Mouse (Mus musculus) induced T-regulatory cell, adult 2 months (primary cell): ENCODE results near the gene Fam198a.

Source experiments
- DNase-seq: peaks from one replicate; pipeline ENCODE4 v3.0.0-alpha.2; 2012; ENCODE audit warnings: low read depth

Gene Fam198a

DNA sequence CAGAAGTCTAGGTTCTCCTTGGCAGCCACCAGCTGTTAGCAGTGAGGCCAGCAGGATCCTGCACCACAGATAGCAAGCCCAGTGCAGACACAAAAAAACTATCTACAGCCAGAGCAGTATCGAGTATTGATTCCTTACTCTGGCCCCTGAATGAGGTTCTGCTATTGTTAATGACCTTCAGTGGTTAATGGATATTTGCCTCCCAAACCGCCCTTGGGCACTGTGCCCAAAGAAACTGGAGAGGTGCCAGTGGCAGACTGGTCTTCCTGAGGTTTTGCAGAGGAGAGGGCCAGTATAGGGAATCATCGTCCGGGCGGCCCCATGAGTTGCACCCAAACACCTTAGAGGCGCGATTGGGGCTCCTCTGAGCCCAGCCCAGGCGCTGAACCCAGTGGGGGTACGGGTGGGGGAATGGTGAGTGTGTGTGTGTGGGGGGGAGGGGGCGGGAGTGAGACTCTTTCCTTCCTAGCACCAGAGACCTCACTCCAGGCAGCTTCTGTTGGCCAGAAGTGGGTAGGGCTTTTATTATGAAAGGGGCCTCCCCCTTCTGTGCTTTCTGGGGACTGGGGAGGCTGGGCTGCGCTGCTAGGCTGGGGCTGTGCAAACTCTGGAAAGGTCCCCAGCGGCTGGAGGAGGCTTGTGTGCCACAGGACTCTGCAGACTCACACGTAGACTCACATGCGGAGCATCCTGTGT lies at the start of gene Fam198a:
Gene Fam198a, plus strand, starts transcription at position 571 of the 696 bp plus-strand sequence.
- no peak for DNase-seq

DNA sequence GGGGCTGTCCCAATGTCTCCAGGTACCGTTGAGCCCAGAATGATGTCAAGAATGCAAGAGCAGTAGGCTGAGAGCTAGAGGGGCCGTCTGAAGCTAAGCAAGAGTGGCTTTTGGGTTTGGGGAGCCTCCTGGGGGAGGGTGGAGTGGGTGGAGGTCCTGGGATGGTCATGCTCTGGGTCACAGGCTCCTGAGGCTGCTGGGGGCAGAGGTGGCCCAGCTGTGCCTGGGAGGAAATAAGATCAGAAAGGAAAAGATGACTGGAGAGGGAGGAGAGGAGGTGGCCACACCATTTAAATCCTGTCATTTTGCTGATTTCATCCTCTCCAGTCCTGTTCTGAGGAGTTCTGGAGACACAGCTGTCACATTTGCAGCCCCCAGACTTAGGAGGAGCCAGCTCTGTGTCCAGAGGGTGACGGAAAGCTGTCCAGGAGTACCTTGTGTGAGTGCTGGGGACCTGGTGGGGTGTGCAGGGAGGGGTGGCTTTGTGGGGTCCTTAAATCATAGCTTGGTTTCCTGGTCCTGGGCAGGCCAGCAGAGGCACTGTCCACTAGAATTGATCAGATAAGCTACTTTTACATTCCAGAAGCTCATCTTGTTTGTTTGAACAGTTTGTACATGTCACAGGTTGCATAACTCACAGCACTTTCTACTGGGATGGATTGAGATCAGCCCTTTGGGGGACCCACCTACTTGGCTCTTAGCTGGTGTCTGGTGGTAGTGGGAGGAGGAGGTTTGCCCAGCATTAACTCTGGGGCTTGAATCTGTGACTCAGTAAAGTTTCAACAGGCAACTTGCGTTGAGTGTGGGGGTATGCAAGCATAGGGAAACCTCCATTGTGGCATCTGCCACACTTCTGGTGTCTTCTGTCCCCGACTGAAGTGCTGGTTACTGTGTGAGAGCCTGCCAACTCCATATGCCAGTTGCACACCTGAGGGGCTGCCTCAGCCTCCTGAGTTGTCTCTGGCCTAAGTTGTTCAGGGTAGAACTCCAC lies 48.8 kb upstream of the Fam198a start:
- DNase-seq: no peak

DNA sequence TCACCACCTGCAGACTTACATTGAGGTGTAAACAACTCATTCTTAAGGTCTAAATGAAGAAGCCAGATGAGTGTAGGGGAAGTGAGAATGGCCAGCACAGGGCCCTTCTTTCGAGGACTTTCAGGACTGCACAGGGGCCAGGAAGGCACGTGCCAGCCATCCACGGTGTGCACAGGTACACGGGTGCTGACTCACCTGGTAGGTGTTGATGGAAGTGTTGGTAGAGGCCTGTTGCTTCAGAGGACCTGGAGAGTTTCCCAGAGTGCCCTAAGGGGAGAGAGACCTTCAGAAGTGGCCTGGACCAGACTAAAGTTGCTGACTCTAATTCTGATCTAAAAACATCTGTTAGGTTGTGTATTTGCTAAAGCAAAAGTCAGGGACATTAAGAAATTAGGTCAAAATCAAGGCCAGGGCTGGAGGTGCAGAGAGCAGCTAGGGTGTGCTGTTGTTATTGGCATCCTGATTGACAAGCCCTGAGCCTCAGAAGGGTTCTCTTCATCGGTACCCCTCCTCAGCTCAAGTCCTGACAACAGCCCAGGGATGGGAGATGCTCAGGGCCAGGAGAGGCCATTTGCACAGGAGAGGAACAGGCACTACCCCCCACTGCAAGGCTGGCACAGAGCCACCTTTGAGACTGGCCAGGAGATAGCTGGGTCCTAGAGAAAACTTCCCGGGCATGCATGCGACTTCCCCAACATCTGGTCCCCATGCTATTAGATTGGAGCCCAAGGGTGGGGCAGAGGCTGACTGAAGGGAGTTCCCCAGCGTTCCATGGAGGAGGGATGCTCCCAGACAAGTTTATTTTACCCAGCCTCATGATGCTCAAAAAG lies 47.1 kb upstream of the Fam198a start:
- no peak for DNase-seq

DNA sequence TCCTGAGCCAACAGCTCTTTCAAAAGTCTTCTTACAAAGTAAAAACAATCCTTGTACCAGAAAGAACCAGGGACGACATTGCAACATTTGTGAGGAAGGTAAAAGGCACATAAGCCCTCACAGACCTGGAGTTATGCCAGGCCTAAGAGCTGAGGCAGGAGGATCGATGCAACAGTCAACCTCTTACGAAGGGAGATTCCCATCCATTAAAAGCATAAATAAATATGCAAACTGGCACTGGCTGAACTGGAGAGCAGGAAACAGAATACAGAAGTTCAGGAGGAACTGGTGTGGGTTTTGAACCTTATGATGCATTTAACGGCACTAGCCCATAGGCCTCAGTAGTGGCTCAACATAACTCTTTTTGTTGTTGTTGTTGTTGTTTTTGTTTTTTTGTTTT lies 46.5 kb upstream of the Fam198a start:
- no peak for DNase-seq

DNA sequence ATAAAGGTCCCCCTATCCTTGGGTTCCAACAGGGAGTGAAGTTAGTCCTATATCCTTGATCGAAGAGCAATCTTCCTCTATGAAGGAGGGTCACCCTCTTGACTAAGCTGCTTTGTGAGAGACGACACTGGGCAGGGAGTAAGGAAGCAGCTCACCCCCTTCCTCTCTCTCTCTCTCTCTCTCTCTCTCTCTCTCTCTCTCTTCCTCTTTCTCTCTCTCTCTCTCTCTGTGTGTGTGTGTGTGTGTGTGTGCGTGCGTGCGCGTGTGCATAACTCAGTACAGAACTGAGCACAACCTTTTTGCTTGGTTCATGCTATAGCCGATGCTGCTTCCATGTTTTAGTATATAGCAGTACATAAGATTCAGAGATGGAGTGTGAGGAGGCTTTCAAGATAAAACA lies 45.8 kb upstream of the Fam198a start:
- DNase-seq: no peak

DNA sequence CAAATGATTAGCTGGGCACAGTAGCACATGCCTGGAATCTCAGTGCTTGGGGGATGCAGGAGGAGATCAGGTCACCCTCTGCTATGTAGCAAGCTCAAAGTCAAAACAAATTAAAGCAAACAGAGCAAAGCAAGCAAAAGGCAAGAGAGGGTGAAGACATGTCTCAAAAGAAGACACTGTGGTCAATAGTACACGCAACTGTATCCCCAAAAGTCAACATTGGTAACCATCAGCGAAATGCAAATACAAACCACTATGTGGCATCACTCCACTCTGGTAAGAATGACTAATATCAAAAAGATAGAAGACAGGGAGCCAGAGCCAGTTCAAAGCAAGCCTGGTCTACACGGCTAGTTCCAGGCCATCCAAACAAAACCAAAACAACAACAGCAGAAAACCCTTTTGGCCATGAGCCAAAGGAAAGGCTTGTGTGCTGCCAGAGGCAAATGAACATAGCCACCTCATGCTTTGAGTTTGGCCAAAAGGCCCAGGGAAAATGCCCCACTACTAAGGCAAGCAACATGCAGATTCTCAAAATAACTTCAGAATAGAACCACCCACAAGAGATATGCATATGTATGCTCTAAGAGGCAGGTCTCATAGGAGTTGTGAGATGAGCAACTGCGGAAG lies 45.1 kb upstream of the Fam198a start:
- no peak for DNase-seq

DNA sequence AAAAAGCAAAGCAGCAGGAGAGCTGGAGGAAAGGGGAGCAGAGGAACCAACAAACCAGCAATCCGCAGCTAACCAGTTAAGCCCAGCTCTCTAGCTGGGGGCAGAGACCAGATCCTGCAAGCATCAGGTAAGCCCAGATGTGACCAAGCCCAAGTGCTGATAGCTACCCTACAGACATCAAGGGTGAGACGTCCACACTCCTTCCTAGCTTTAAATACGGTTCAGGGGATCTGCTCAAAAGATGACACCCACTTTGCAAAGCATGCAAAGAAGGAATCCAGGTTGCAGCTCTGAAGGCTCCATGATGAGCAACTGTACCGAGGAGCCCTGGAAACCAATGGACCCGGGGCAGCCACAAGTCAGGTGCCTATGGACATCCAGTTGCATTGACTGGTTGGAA lies 44.3 kb upstream of the Fam198a start:
- DNase-seq: no peak

DNA sequence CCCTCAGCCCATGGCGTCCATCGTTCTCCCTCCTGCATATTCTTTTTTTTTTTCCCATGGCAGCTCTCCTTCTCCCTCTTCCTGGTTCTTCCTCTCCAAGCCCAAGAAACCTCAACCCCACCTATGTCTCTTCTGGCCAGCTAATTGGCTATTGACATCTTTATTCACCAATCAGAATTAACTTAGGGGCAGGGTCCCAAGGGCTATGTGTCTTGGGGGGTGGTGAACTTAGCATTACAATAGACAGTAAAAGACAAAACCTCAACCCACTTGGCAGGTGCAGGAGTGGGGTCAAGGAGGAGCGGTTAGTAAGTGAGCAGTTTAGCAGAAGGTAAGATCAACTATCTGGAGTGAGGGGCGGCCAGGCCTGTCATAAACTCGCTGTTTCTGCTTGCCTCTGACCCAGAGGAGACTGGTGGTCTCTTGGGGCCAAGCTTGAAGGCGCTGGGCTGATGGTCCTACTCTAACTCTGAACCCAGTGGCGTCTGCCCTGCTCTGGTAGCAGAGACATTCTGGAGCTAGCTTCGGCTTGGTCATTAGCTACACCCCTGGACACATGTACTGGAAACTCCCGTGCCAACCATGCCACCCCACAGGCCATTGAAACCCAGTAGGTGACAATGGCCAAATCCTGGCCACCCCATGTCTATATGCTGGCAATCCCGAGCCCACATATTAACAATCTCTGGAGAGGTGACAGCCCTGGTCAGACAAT lies 43.3 kb upstream of the Fam198a start:
- no peak for DNase-seq

DNA sequence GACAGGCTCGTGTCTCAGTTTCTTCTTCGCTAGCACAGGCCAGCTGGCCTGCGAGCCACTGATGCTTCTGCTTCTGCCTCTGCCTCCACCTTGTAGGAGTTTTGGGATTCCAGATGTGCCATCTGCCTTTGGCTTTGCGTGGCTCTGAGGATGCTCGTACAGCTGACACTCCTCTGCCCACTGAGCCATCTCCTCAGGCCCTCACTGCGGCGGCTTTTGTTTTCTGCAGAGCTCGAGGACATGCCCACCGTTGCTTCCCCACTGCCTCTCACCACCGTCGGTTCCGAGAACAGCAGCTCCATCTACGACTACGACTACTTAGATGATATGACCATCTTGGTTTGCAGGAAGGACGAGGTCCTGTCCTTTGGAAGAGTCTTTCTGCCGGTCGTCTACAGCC lies 42.5 kb upstream of the Fam198a start:
- DNase-seq: no peak

DNA sequence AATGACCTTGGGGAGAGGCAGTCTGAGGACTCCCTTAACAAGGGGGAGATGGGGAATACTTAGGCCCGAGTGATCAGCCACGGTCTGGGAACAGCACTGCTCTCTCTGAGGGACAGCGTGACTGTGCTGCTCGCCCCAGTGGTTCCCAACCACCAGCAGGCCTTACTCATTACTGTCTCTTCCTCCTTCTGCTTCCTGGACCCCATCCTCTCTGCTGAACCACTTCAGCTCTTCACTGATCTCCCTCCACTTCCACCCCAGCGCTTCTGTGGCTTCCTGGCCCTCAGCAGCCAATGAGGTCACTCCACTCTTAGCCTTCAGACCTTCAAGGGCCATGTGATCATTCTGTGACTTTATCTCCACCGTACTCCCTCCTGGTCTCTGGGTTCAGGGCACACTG lies 41.2 kb upstream of the Fam198a start:
- DNase-seq: no peak

DNA sequence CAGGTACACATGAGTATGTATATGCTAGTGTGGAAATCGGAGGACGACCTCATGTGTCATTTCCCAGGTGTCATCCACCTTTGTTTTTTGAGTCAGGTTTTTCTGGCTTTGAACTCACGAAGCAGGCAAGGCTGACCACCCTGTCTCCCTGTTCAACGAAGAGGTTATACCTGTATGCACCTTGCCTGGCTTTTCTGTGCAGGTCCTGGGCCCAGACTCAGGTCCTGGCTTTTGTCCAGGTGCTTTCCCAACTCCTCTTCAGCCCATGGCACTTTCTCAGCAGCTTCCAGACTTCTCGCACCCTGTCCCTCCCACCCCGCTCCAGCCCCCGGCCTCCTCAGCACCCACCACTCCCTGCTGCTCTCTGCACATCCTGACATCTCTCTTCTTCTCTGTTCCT lies 39.6 kb upstream of the Fam198a start:
- DNase-seq: no peak

DNA sequence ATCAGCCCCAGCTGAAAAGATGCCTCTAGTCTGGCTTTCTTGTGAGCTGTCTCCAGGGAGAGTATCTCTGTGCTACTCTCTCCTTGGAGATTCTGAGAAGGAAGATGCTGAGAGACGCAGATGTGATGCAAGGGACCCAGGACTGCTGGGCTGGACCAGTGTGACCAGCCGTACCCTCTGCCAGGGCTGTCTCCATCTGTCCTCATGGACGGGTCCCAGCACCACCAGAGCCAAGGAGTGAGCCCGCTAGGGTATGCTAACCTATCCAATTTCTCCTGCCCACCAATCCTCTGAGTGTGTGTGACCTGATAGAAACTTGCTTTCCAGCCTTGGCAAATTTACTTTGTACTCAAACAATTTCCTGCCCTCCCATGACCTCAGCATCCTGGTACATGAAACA lies 38.0 kb upstream of the Fam198a start:
- DNase-seq: no peak

DNA sequence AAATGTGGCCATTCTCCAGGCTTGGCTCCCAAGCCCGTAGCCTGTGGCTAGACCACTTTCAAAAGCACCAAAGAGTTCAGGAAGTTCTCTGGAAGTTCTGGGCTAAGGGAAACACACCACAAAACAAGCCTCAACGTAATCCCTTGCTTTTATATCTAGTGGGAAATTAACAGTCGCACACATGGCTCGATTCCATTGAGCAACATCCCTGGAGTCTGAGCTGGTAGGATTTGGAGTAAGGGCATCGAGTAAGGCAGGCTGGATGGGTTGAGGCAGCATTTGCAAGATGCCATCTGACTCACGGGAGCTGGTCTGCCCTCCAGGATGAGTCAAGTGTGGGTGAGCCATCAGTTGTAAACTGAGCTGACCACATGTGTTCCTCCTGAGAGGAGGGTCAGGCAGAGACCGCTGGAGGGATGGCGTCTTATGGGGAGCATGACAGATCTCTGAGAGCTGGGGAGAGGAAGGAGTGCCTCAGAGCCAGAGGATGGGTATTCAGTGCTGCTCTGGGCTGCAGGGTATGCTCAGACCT lies 36.5 kb upstream of the Fam198a start:
- DNase-seq: no peak

DNA sequence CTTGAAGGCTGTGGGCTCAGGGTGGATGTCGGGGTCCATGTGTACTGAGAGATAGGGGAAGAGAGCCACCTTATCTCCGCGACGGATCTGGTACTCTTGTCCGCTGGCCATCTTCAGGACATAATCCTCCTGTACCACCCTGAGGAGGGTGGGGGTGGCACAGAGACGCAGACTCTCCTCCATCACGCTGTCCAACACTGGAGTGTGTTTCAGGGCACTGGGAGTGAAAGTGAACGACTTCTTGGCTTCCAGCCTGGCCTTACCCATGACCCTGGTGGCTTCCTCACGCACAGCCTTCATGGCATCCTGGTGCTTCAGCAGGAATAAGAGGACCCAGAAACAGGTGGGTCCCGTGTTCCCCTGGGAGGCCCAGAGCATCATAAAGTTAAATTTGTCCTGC lies 35.7 kb upstream of the Fam198a start:
- DNase-seq: no peak

DNA sequence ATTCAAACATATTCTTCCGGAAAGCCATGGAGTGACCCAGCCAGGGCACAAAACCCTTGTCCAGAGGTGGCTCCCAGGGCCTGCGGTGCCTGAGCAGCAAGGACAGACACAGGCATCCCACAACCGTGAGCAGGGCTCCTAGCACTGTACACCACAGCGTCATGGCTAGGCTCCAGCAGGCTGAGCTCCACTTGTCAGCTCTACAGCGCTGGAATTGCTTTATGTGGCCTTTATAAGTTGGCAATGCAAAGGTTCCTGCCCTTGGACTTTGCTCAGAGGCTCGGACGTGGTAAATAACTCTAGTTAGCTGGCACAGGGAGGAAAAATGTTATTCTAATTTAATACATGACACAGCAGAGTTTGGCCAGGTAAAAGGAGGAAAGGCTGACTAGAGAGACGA lies 34.7 kb upstream of the Fam198a start, which contains the start of gene Cyp8b1:
Gene Cyp8b1, minus strand, starts transcription at position 204 of the 400 bp plus-strand sequence.
- no peak for DNase-seq

DNA sequence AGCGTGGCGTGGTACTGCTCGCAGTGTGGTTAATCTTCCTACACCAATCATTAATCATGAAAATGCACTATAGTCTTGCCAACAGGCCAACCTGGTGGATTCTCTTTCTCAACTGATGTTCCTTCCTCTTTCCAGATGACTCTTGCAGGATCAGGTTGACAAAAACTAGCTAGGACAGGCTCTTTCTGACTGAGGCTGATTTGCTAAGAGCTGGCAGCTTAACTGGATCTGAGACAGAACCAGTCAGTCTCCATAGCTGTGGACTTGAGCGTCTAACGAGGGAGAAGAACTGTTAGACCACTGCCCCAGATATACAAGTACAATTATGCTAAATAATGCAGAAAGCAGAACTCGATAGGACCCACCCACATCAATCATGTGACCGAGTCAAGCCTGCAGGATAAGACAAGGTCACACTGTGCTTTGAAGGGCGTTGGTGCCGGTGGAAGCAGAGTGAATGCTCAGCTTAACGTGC lies 31.7 kb upstream of the Fam198a start:
- no peak for DNase-seq

DNA sequence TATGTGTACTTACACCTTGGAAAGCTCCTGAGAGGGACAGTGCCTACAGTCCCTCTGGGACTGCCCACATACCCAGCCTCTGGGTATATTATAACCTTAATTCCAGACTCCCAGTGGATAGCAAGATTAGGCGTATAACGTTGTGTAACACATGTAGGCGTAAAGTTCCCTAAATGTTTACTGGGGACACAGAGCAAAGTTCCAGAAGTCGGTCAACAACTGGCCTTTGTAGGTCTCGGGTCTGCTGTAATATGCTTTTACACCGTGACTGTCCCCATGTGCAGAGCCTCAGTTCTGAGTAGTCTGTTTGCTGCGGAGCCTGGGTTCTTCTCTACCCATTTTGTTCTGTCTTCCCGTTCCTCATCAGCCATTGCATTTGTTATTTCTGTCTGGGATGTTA lies 27.3 kb upstream of the Fam198a start:
- no peak for DNase-seq

DNA sequence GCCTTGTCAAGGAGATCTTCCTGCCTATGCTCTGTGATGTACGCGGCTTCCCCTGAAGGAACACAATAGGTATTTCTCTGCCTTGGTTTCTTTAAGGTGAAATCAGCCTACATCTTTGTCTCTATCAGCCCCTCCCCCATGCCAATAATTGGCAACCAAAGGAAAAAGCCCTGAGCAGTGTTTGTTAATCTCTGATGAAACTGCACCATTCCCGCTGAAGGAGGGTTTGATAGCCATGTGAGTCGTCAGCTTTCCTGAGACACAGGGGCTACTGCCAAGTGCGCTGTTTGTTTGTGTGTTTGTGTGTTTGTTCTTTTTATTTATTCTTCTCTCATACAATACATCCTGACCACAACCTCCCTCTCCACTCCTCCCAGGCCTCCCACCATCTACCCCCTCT lies 26.9 kb upstream of the Fam198a start:
- DNase-seq: no peak

DNA sequence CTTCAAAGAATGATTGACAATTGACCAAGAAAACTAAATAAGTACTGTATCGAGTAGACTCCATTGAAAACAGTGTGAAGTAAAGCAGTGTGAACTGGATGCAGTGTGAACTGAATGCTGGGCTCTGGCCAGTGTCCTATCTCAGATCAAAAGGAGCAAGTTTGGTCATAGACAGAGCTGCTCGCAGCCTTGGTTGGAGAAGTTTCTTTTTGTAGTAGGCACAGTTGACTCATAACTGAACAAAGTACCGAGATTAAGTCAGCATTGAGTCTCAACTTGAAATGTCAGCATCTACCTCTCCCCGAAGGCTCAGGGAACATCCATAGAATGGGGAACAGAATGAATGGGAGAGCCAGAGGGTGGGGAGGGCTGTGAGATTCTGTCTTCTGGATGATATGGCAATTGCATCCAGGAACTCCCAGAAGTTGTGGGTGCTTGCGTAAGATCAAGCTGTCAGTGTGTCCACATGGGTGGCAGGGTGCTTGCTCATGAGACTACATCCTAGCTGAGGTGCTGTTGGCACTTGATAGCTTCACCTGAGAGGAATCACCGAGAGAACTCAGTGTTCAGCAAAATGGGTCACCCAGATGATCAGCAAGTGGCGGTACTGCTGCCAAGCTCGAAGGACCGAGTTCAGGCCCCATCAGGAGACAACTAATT lies 25.8 kb upstream of the Fam198a start:
- peak; percentile 57 for DNase-seq

DNA sequence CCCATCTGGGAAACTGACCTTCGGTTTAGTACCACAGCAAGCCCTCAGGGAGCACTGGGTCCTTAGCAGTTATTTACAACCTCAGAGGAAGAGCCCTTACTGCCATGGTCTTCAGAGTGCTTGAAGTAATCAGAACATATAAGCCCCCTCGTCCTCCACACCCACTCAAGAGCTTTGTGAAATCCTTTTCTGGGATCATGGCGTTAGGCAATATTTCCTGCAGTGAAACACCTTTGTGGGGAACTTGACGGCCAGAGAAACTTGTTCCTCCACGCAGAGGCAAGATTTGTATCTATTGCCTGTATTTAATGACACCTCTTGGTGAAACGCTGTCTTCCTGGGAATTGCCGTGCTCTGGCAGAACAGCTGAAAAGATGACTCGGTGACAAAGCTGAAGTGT lies 24.8 kb upstream of the Fam198a start:
- DNase-seq: peak; percentile 12
